ENCODE assay signal across 8 mouse cellular contexts in the genomic region with DNA sequence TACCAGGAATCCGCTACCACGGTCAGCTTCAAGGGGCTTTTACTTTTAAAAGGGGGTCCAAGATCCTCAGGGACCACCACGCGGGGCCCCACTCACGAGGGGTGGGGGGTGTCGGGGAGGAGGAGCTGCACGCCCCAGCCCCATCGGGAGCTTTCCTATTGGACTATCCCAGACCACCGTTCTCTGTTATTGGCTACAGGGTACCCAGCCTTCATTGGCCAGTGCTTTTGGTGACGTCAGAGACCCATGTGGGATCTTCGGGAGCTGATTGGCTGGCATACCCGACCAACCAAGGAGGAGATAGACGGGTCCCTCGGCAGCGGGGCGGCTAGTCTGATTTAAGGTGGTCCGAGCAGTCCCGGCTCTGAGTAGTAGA. TPM values are rescaled to one million over a fixed set of nuclear protein-coding genes. Genes with fewer than 3 reads are reported as not detected.
DNase-seq lines count a peak whose midpoint lies in the region; ATAC-seq lines count a peak whose summit lies in the region.

No protein-coding gene starts in this region.

- peak overlapping the region; percentile 75 for H3K4me2 ChIP-seq in heart, embryonic 14.5 days (ENCODE audit: low read length)
- peak overlapping the region; percentile 78 for H3K4me2 ChIP-seq in liver, embryonic 13.5 days
- peak overlapping the region; percentile 71 for H3K4me2 ChIP-seq in stomach, embryonic 16.5 days (ENCODE audit: low read depth, low read length)

- peak overlapping the region; percentile 44 to 49 for H3K4me3 ChIP-seq in heart, embryonic 14.5 days (ENCODE audit: control insufficient read depth in 1 of 2, insufficient read depth in 1 of 2, low read depth in 1 of 2, low read length in 2 of 2)
- H3K4me3 ChIP-seq in liver, embryonic 13.5 days (replicated peaks): peak overlapping the region; percentile 66
- H3K4me3 ChIP-seq in stomach, embryonic 16.5 days (replicated peaks; ENCODE audit: low read length): peak overlapping the region; percentile 53

- peak; percentile 86 for ATAC-seq in CD4-positive, CD25-positive, alpha-beta regulatory T cell, adult 4 months
- peak; percentile 88 for ATAC-seq in heart, embryonic 14.5 days (ENCODE audit: insufficient number of reproducible peaks, insufficient read depth, low FRiP score, low read depth)
- peak; percentile 85 for ATAC-seq in liver, embryonic 13.5 days (ENCODE audit: low read depth)
- peak; percentile 91 for ATAC-seq in stomach, embryonic 16.5 days (ENCODE audit: insufficient read depth, low FRiP score)

- peak overlapping the region; percentile 72 for H3K9ac ChIP-seq in heart, embryonic 14.5 days (ENCODE audit: low read length)
- peak overlapping the region; percentile 72 for H3K9ac ChIP-seq in liver, embryonic 13.5 days
- peak overlapping the region; percentile 69 for H3K9ac ChIP-seq in stomach, embryonic 16.5 days (ENCODE audit: low read length)

- peak overlapping the region; percentile 82 to 89 for H3K27ac ChIP-seq in heart, embryonic 14.5 days (replicated peaks in 1 of 2; ENCODE audit: control insufficient read depth in 1 of 2, insufficient read depth in 1 of 2, low read depth in 2 of 2, low read length in 2 of 2)
- peak overlapping the region; percentile 76 for H3K27ac ChIP-seq in liver, embryonic 13.5 days
- peak overlapping the region; percentile 86 for H3K27ac ChIP-seq in stomach, embryonic 16.5 days (ENCODE audit: low read length)

- no peaks in the 10 kb centered on the region for H3K9me3 ChIP-seq in heart, embryonic 14.5 days (ENCODE audit: control insufficient read depth, low read length)
- H3K9me3 ChIP-seq in liver, embryonic 13.5 days (replicated peaks): no peaks in the 10 kb centered on the region
- no peaks in the 10 kb centered on the region for H3K9me3 ChIP-seq in stomach, embryonic 16.5 days (replicated peaks; ENCODE audit: control insufficient read depth, low read length)

- under 1% methylated on average over 18 of the region's 18 CpGs for WGBS in heart, embryonic 14.5 days
- WGBS in liver, embryonic 13.5 days (ENCODE audit: insufficient replicate concordance): 0% methylated on average over 18 of the region's 18 CpGs
- under 1% methylated on average over 18 of the region's 18 CpGs for WGBS in stomach, embryonic 16.5 days

- DNase-seq in c-Kit-negative CD71-positive TER-119-positive erythroid progenitor cells, embryonic 14.5 days (ENCODE audit: low read depth, low spot score): peak; percentile 91
- DNase-seq in fibroblast of lung, adult 2 months (ENCODE audit: low read depth): peak; percentile 98
- peak; percentile 99 for DNase-seq in kidney, postnatal 14 days
- peak; percentile 94 for DNase-seq in liver, embryonic 13.5 days
- peak; percentile 92 for DNase-seq in neural tube, embryonic 10.5 days (ENCODE audit: extremely low spot score, low spot score)

- peaks cover 40 to 45% of the 10 kb centered on the region in 2 experiments for H3K4me1 ChIP-seq in heart, embryonic 14.5 days (ENCODE audit: control insufficient read depth in 2 of 2, insufficient read depth in 2 of 2, low read length in 2 of 2)
- peaks cover 82% of the 10 kb centered on the region for H3K4me1 ChIP-seq in liver, embryonic 13.5 days (replicated peaks)
- H3K4me1 ChIP-seq in stomach, embryonic 16.5 days (ENCODE audit: control insufficient read depth, insufficient read depth, low read length): peaks cover 58% of the 10 kb centered on the region

- H3K27me3 ChIP-seq in heart, embryonic 14.5 days (ENCODE audit: control insufficient read depth, insufficient read depth, low read length): no peaks in the 10 kb centered on the region
- peaks cover 51% of the 10 kb centered on the region for H3K27me3 ChIP-seq in liver, embryonic 13.5 days
- no peaks in the 10 kb centered on the region for H3K27me3 ChIP-seq in stomach, embryonic 16.5 days (ENCODE audit: control insufficient read depth, insufficient read depth, low read length)

- peaks cover 9% of the 10 kb centered on the region for H3K36me3 ChIP-seq in heart, embryonic 14.5 days (ENCODE audit: control insufficient read depth, insufficient read depth, low read length)
- peaks cover 2% of the 10 kb centered on the region; the same call in 1 of the 2 replicates for H3K36me3 ChIP-seq in liver, embryonic 13.5 days
- H3K36me3 ChIP-seq in stomach, embryonic 16.5 days (ENCODE audit: control insufficient read depth, insufficient read depth, low read length): no peaks in the 10 kb centered on the region

RNA-seq across cellular contexts. Expression of a gene that starts 2.9 kb away (rescaled TPM):
- polyA plus RNA-seq in CD4-positive, CD25-positive, alpha-beta regulatory T cell, adult 4 months (2017; shearing (Covaris generic)): under 1 TPM in 1 of 2 experiments, not detected in 1; 0.78 TPM
- 21.6 and 21.8 TPM in 2 replicates for polyA plus RNA-seq in heart, embryonic 14.5 days (2014; fragmentation: Nextera tagmentation; extraction: Ambion mirVana)
- 2.3 and 2.7 TPM in 2 replicates for polyA plus RNA-seq in liver, embryonic 13.5 days (2015; fragmentation: Nextera tagmentation; extraction: Ambion mirVana)
- polyA plus RNA-seq in stomach, embryonic 16.5 days (2015; fragmentation: Nextera tagmentation; extraction: Ambion mirVana): 20.6 and 23.6 TPM in 2 replicates

RNA-seq across cellular contexts. Expression of a gene that starts 12.2 kb away (rescaled TPM):
- 100 to 1,000 TPM; 103 to 139 TPM for polyA plus RNA-seq in CD4-positive, CD25-positive, alpha-beta regulatory T cell, adult 4 months (2017; shearing (Covaris generic))
- polyA plus RNA-seq in heart, embryonic 14.5 days (2014; fragmentation: Nextera tagmentation; extraction: Ambion mirVana): 367 and 598 TPM in 2 replicates
- polyA plus RNA-seq in liver, embryonic 13.5 days (2015; fragmentation: Nextera tagmentation; extraction: Ambion mirVana): 201 and 215 TPM in 2 replicates
- polyA plus RNA-seq in stomach, embryonic 16.5 days (2015; fragmentation: Nextera tagmentation; extraction: Ambion mirVana): 325 and 351 TPM in 2 replicates

RNA-seq across cellular contexts. Expression of a gene that starts 26.5 kb away (rescaled TPM):
- polyA plus RNA-seq in CD4-positive, CD25-positive, alpha-beta regulatory T cell, adult 4 months (2017; shearing (Covaris generic)): 10 to 100 TPM; 28.5 to 42.5 TPM
- polyA plus RNA-seq in heart, embryonic 14.5 days (2014; fragmentation: Nextera tagmentation; extraction: Ambion mirVana): 54.9 and 57.4 TPM in 2 replicates
- 20.0 and 21.4 TPM in 2 replicates for polyA plus RNA-seq in liver, embryonic 13.5 days (2015; fragmentation: Nextera tagmentation; extraction: Ambion mirVana)
- 101 and 105 TPM in 2 replicates for polyA plus RNA-seq in stomach, embryonic 16.5 days (2015; fragmentation: Nextera tagmentation; extraction: Ambion mirVana)

RNA-seq across cellular contexts. Expression of a gene that starts 29.4 kb away (rescaled TPM):
- 1 to 10 TPM in 1 of 2 experiments, not detected in 1; 2.8 TPM for polyA plus RNA-seq in CD4-positive, CD25-positive, alpha-beta regulatory T cell, adult 4 months (2017; shearing (Covaris generic))
- polyA plus RNA-seq in heart, embryonic 14.5 days (2014; fragmentation: Nextera tagmentation; extraction: Ambion mirVana): 30.7 and 35.3 TPM in 2 replicates
- 7.3 and 7.6 TPM in 2 replicates for polyA plus RNA-seq in liver, embryonic 13.5 days (2015; fragmentation: Nextera tagmentation; extraction: Ambion mirVana)
- polyA plus RNA-seq in stomach, embryonic 16.5 days (2015; fragmentation: Nextera tagmentation; extraction: Ambion mirVana): 26.0 and 31.2 TPM in 2 replicates

RNA-seq across cellular contexts. Expression of a gene that starts 34.6 kb away (rescaled TPM):
- polyA plus RNA-seq in CD4-positive, CD25-positive, alpha-beta regulatory T cell, adult 4 months (2017; shearing (Covaris generic)): 1 to 10 TPM; 3.6 to 3.8 TPM
- polyA plus RNA-seq in heart, embryonic 14.5 days (2014; fragmentation: Nextera tagmentation; extraction: Ambion mirVana): 0.35 and 0.84 TPM in 2 replicates
- polyA plus RNA-seq in liver, embryonic 13.5 days (2015; fragmentation: Nextera tagmentation; extraction: Ambion mirVana): 0.50 and 0.56 TPM in 2 replicates
- 0.46 and 0.61 TPM in 2 replicates for polyA plus RNA-seq in stomach, embryonic 16.5 days (2015; fragmentation: Nextera tagmentation; extraction: Ambion mirVana)

Comparison
In these comparisons a context has a peak if more than half of its experiments do, and no peak if none do; other contexts are left out.
1. Peak in every context shown above with its lines: DNase-seq, ATAC-seq, H3K4me3 ChIP-seq and H3K27ac ChIP-seq.